Mouse (Mus musculus): ENCODE data around the gene Fbxo44. TPM values are rescaled to one million over a fixed set of nuclear protein-coding genes. Genes with fewer than 3 reads are reported as not detected.
"Not testable (repeated sequence)": the region's sequence is repeated elsewhere in the genome, so short reads cannot be mapped to it uniquely, and the experiment has no call there.

The Fbxo44 gene
- total RNA-seq, 1 experiment from 2014 or later, result 3.0 TPM

DNA sequence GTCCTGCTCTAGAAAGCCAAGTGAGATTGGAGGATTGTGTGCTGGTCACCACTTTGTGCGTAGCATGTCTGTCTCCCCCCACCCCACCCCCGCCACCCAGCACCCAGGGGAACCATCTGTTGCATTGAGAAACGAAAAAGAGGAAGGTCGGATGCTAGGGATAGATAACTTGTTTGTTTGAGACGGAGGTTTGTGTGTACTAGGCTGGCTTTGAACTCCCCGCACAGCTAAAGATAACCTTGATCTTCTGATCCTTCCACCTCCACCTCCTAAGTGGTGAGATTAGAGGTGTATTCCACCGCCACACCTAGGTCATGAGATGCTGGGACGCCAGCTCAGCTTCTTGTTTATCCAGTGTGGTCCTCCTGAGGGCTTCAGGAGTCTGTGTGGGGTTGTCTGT is 25.3 kb downstream of the Fbxo44 start:
- no peak for ATAC-seq (replicated peaks; ENCODE audit: low read depth, poor library complexity, severe bottlenecking)

GRCm38 (mm10) chr4:148131497-148132081 is 28.7 kb downstream of the Fbxo44 start:
- peak; percentile 55 for ATAC-seq (replicated peaks; ENCODE audit: low read depth, poor library complexity, severe bottlenecking)

GRCm38 (mm10) chr4:148130561-148131413 is 29.5 kb downstream of the Fbxo44 start, which contains the start of gene Draxin:
Gene Draxin, minus strand, starts transcription at chr4:148130698.
- ATAC-seq (replicated peaks; ENCODE audit: low read depth, poor library complexity, severe bottlenecking), result peak; percentile 69

DNA sequence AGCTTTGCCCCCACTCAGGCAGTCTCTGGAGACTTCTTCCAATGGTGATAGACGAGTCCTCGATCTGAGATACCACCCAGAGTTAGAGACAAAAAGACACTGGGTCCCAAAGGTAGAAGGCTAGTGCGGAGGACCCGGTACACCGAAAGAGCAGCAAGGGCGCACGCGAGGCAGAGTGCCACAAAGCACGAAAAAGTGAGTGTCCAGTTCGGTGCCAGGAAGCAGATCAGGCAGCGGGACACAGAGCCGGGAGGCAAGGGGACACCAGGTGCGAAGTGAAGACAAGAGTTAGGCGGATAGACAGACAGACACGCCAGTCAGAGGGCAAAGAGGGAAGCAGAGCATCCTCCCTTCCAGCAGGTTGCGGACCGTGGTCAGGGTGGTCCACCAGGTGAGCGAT is 30.1 kb downstream of the Fbxo44 start, which contains the start of gene Mad2l2:
Gene Mad2l2, plus strand, starts transcription at position 252 of the 400 bp plus-strand sequence.
- no peak for ATAC-seq (replicated peaks; ENCODE audit: low read depth, poor library complexity, severe bottlenecking)

DNA sequence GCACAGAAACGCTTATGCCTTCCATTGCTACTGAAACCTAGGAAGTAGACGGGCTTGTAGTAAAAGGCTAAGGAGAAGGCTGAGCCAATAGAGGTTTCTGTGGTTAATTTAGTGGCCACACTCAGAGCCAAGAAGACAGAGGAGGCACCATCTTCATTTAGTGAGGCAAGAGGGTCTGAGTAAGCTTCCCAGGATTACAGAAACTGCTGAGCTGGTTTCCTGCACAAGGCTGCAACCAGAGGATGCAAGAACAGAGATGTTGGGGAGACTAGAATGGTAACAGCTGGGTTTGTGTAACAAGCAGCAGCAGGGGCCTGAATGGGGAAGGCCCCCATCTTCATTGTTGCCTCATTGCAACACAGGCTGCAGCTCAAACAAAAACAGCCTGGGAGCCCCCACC is 31.6 kb downstream of the Fbxo44 start:
- peak; percentile 29 for ATAC-seq (replicated peaks; ENCODE audit: low read depth, poor library complexity, severe bottlenecking)

- no peak for ATAC-seq (replicated peaks; ENCODE audit: low read depth, poor library complexity, severe bottlenecking)
Measured at GRCm38 (mm10) chr4:148128241-148128640, 32.0 kb downstream of the Fbxo44 start.

DNA sequence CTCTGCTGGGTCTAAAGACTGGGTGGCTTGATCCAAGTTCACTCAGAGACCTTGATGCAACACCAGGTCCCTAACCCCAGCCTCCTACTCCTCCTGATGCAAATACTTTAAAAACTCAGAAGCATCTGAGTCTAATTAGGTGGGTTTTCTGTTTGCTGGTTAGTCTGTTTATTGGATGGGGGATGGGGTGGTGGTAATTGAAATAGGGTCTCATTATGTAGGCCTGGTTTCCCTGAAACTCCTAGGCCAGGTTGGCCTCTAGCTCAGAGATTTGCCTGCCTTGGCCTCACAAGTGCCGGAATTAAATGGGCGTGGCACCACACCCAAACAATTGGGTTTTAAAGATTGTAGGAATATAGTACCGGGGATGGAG is 37.6 kb downstream of the Fbxo44 start:
- no peak for ATAC-seq (replicated peaks; ENCODE audit: low read depth, poor library complexity, severe bottlenecking)

- ATAC-seq (replicated peaks; ENCODE audit: low read depth, poor library complexity, severe bottlenecking), result no peak
Measured at GRCm38 (mm10) chr4:148121982-148122693, 38.1 kb downstream of the Fbxo44 start.

- ATAC-seq (replicated peaks; ENCODE audit: low read depth, poor library complexity, severe bottlenecking), result no peak
Measured at GRCm38 (mm10) chr4:148121362-148121761, 38.9 kb downstream of the Fbxo44 start.

GRCm38 (mm10) chr4:148120555-148120954 is 39.7 kb downstream of the Fbxo44 start:
- ATAC-seq (replicated peaks; ENCODE audit: low read depth, poor library complexity, severe bottlenecking), result peak; percentile 59

GRCm38 (mm10) chr4:148119578-148119977 is 40.7 kb downstream of the Fbxo44 start:
- not testable (repeated sequence) for ATAC-seq (replicated peaks; ENCODE audit: low read depth, poor library complexity, severe bottlenecking)

DNA sequence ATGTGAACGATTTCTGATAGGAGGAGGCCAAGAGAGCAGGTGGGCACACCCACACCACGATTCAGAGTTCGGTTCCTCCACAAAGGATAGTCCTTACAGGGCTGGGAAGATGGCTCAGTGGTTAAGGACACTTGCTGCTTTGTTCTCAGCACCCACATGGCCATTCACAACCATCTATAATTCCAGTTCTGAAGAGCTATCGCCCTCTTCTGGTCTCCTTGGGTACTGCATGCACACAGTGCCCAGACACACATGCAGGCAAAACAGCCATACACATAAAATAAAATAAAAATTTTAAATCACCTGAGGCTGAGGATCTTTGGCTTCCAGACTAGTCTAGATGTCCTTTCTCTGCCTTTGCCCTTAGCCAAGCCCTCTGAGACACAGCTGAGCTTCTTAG is 42.9 kb downstream of the Fbxo44 start:
- no peak for ATAC-seq (replicated peaks; ENCODE audit: low read depth, poor library complexity, severe bottlenecking)

DNA sequence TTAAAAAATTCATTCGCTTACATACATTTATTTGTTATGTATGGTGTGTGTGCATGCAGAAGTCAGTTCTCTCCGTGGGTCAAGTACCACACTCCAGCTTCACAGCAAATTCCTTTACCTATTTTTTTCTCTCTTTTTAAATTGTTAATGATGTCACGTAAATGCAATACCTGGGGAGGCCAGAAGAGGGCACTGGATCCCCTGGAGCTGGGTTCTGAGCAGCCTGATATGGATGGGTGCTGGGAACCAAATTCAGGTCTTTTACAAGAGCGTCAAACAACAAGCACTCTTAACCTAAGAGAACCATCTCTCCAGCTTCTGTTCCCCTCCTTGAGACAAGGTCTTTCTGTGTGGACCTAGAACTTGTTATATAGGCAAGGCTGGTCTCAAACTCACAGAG is 43.6 kb downstream of the Fbxo44 start:
- ATAC-seq (replicated peaks; ENCODE audit: low read depth, poor library complexity, severe bottlenecking), result no peak

DNA sequence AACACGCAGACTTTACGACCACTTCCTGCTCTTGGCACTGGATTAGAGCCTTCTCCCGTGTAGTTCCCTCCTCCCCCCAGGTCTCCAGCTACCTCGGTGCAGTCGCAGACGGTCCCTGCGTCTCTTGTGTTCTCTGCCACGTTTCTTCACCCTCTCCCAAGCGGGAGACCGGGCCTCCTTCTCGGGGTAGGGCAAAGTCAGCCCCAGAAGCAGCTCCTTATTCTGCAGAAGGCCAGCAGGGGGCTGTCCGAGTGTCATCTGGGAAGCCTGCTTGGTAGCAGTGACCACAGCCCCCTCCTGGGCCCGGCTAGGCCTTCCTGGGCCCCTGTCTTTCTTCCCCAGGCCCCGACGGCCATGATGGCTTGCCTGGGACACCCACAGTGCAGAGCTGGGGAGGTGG is 44.8 kb downstream of the Fbxo44 start:
- peak; percentile 68 for ATAC-seq (replicated peaks; ENCODE audit: low read depth, poor library complexity, severe bottlenecking)

DNA sequence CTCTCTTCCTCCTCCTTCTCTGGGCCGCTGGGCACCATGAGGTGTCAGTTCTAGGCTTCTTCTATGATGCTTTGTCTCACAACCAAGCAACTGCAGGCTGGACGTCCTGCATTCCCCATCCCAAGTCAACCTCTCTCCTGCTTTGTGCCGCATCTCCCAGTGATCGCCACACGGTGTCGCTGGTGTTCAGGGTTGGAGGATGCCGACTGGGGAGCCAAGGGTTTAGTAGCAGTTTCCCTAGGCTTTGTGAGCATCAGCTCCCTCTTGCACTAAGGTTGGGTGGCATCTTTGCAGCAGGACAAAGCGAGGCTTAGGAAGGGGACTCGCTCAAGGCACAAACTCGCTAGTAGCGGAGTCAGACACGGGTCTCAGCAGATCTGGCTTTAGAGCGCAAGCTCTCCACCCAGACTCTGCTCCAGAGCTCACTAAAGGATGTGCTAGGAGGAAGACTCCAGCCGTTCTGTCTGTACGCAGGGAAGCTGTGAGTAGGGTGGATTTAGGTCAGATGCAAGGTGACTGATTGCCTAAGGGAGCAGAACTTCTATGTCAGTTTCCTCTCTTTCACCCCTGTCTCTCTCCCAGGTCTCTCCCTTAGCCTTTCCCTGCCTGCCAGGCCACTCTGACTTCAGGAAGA is 45.4 kb downstream of the Fbxo44 start:
- peak; percentile 93 for ATAC-seq (replicated peaks; ENCODE audit: low read depth, poor library complexity, severe bottlenecking)

DNA sequence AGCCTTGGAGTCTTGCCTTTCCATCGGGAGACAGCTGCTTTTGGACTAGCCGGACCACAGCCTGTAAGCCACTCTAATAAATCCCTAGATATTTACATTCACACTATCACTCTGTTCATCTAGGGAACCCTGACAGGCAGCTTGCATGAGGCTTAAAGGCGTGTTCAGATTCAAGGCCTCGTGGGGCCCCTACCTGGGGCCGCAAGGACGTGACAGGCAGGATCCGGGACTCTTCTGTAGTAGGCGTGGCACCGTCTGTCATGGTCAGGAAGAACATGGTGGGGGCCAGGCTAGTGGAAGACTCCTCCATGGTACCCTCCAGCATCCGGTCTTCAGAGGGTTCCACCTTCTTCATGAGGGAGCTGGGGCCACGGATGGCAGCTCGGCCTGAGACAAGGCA is 47.8 kb downstream of the Fbxo44 start:
- ATAC-seq (replicated peaks; ENCODE audit: low read depth, poor library complexity, severe bottlenecking), result no peak

GRCm38 (mm10) chr4:148109215-148109614 is 51.1 kb downstream of the Fbxo44 start:
- peak; percentile 74 for ATAC-seq (replicated peaks; ENCODE audit: low read depth, poor library complexity, severe bottlenecking)

DNA sequence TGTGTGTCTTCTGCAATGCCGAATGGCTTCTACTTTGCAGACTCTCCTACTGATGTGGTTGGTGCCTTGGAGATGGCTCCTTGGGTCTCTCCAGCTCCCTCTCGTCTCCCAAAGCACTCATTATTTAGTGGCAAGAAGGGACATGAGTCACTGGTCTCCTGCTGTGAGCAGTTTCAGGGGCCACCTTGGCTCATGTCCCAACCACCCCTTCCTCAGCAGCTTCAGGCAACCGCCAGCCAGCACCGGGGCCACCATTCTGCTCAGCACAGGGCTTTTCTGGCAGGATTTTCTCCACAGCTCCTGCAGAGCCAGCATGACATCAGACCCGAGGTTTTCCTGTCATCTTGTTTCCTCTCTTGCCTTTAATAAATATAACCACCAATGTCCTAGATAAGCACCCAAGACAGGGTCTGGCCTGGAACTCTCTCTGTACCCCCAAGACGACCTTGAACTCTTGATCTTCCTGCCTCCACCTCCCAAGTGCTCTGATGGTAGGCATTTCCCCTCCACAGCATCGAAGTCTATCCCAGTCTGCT is 51.6 kb downstream of the Fbxo44 start:
- peak; percentile 58 for ATAC-seq (replicated peaks; ENCODE audit: low read depth, poor library complexity, severe bottlenecking)

DNA sequence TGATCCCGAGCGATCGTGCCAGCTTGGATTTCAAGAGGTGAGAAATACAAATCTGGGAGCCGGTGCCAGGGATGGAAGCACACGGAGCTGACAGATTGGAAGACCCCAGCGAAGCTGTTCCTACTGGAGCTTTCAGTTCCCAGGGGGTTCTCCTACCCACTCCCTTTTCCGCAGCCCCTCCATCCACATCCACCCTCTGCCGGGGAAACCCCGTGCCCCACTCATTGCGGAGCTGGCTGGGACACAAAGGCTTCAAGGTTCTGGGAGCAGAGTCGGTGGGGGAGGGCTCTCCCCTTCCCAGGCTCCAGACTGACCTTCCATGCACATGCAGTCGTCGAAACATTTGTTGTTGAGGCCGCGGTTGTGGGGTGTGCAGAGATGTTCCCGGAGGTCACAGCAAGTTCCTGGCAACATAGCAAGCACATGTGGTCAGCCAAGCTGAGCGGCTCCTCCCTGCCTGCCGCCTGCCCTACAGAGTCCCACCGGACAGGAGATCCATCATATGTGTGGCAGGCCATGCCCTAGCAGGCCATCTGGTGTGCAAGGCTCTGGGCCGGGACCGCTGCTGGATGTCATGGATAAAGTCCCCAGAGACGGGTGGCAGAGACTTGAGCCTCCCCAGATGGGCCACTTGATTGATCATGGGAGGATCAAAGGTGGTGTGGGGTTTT is 52.5 kb downstream of the Fbxo44 start:
- no peak for ATAC-seq (replicated peaks; ENCODE audit: low read depth, poor library complexity, severe bottlenecking)

GRCm38 (mm10) chr4:148104146-148104545 is 56.1 kb downstream of the Fbxo44 start:
- ATAC-seq (replicated peaks; ENCODE audit: low read depth, poor library complexity, severe bottlenecking), result no peak

Data from common myeloid progenitor, adult 5-6 weeks (primary cell).